Mouse (Mus musculus) heart, embryonic 13.5 days (tissue): ENCODE results near the gene Zfp119a. TPM values are rescaled to one million over a fixed set of nuclear protein-coding genes. Genes with fewer than 3 reads are reported as not detected.

Source experiments
- ATAC-seq: fragments of 200-750 bp; cut with Nextera tagmentation; 2 replicates; pipeline ENCODE4 v1.8.0; 2017; ENCODE audit warnings: moderate TSS enrichment; ENCODE audit not compliant: insufficient number of reproducible peaks, low FRiP score, low TSS enrichment; ENCODE audit errors: extremely low read depth
- H3K27ac ChIP-seq: fragments of 300-500 bp; sonication (generic); replicated peaks from 2 replicates; pipeline ENCODE4 v1.5.1; 2015; ENCODE audit warnings: moderate library complexity, mild to moderate bottlenecking, inconsistent platforms
- H3K27me3 ChIP-seq: fragments of 300-500 bp; sonication (generic); replicated peaks from 2 replicates; pipeline ENCODE4 v1.6.1; 2015; ENCODE audit warnings: mild to moderate bottlenecking, inconsistent platforms
- H3K36me3 ChIP-seq: fragments of 300-500 bp; sonication (generic); 2 replicates; pipeline ENCODE4 v1.6.1; 2015; ENCODE audit warnings: mild to moderate bottlenecking, inconsistent platforms
- H3K4me1 ChIP-seq: fragments of 300-500 bp; sonication (generic); 2 replicates; pipeline ENCODE4 v1.6.1; 2015; ENCODE audit warnings: inconsistent platforms
- H3K4me2 ChIP-seq: fragments of 300-500 bp; sonication (generic); 2 replicates; pipeline ENCODE4 v1.6.1; 2015; ENCODE audit warnings: inconsistent platforms, mild to moderate bottlenecking, moderate library complexity
- H3K4me3 ChIP-seq: fragments of 300-500 bp; sonication (generic); 2 replicates; pipeline ENCODE4 v1.5.1; 2015; ENCODE audit warnings: moderate library complexity, mild to moderate bottlenecking, inconsistent platforms
- H3K9ac ChIP-seq: fragments of 300-500 bp; sonication (generic); 2 replicates; pipeline ENCODE4 v1.6.1; 2015; ENCODE audit warnings: inconsistent platforms, mild to moderate bottlenecking, moderate library complexity
- H3K9me3 ChIP-seq: fragments of 300-500 bp; sonication (generic); 2 replicates; pipeline ENCODE4 v1.6.1; 2016; ENCODE audit warnings: inconsistent platforms
- WGBS: fragments of 180-500 bp; shearing (Covaris S2); methylation state at CpG from one replicate; pipeline ENCODE4 v1.1.7; 2015; ENCODE audit warnings: mixed read lengths; 5-methylcytosine and 5-hydroxymethylcytosine counted together
- polyA plus RNA-seq: library from polyadenylated mRNA; unstranded; fragments of >200 nt; fragmentation: Nextera tagmentation; extraction: Ambion mirVana; gene quantifications from 2 replicates; pipeline ENCODE4 v1.2.1, GENCODE M21; 2015

The Zfp119a gene
- polyA plus RNA-seq, 1 experiment from 2014 or later = 5.7 TPM

GRCm38 (mm10) chr17:55816853-55817252 is 61.9 kb downstream of the Zfp119a start:
- Histone ChIP-seq H3K4me2 (no peak overlapping the region), H3K9me3 (no peaks in the 10 kb centered on the region), H3K36me3 (no peaks in the 10 kb centered on the region), H3K27me3 (no peaks in the 10 kb centered on the region), H3K4me1 (no peaks in the 10 kb centered on the region), H3K27ac (no peak overlapping the region), H3K9ac (no peak overlapping the region), H3K4me3 (no peak overlapping the region)
- ATAC-seq = no peak
- 79% methylated on average over 4 of the region's 4 CpGs for WGBS

Other genes starting within 250 kb of the Zfp119a start
- gene Pot1b, start 166.3 kb downstream of the Zfp119a start, polyA plus RNA-seq = 4.1 and 6.4 TPM in 2 replicates
- 0.13 and 0.16 TPM in 2 replicates for gene Adgre4, start 128.9 kb downstream of the Zfp119a start, polyA plus RNA-seq
- 6.4 and 7.9 TPM in 2 replicates for gene Zfp959, start 13.2 kb upstream of the Zfp119a start, polyA plus RNA-seq
- gene Zfp119b, start 70.6 kb upstream of the Zfp119a start, polyA plus RNA-seq = 3.6 and 4.3 TPM in 2 replicates
- 0.34 and 1.3 TPM in 2 replicates for gene Ebi3, start 73.7 kb upstream of the Zfp119a start, polyA plus RNA-seq
- 18.0 and 18.8 TPM in 2 replicates for gene Yju2, start 80.2 kb upstream of the Zfp119a start, polyA plus RNA-seq
- gene Shd, start 91.5 kb upstream of the Zfp119a start, polyA plus RNA-seq = 7.9 and 8.7 TPM in 2 replicates
- 4.5 and 5.0 TPM in 2 replicates for gene Fsd1, start 107.6 kb upstream of the Zfp119a start, polyA plus RNA-seq
- 11.9 and 14.6 TPM in 2 replicates for gene Stap2, start 126.7 kb upstream of the Zfp119a start, polyA plus RNA-seq
- gene Mpnd, start 126.8 kb upstream of the Zfp119a start, polyA plus RNA-seq = 62.1 and 68.1 TPM in 2 replicates
- 85.0 and 87.6 TPM in 2 replicates for gene Sh3gl1, start 157.7 kb upstream of the Zfp119a start, polyA plus RNA-seq
- gene Chaf1a, start 161.5 kb upstream of the Zfp119a start, polyA plus RNA-seq = 14.1 and 14.2 TPM in 2 replicates
- 37.8 and 44.2 TPM in 2 replicates for gene Ubxn6, start 196.1 kb upstream of the Zfp119a start, polyA plus RNA-seq
- gene Hdgfl2, start 200.7 kb upstream of the Zfp119a start, polyA plus RNA-seq = 75.0 and 89.0 TPM in 2 replicates
- gene Plin4, start 230.9 kb upstream of the Zfp119a start, polyA plus RNA-seq = 0.05 and 0.07 TPM in 2 replicates
- 0.19 and 0.47 TPM in 2 replicates for gene Plin5, start 238.7 kb upstream of the Zfp119a start, polyA plus RNA-seq
- 0.27 TPM in 1 of 2 replicates, not detected in the other for gene Lrg1, start 243.1 kb upstream of the Zfp119a start, polyA plus RNA-seq